Mouse (Mus musculus): ENCODE measurements around the gene Gla. TPM values are rescaled to one million over a fixed set of nuclear protein-coding genes. Genes with fewer than 3 reads are reported as not detected.

Gene Gla
- total RNA-seq (2015) (16.3 and 21.0 TPM in 2 replicates), total RNA-seq (2017) (19.6 and 23.2 TPM in 2 replicates)

GRCm38 (mm10) chrX:134600659-134601379 lies at the start of gene Gla, which contains the start of gene Hnrnph2:
TSS of gene Gla (minus strand) at chrX:134601125.
TSS of gene Hnrnph2 (plus strand) at chrX:134601179.
- peak; percentile 84 for ATAC-seq (replicated peaks; ENCODE audit: poor library complexity)

GRCm38 (mm10) chrX:134648031-134648692 lies 47.2 kb upstream of the Gla start:
- peak; percentile 89 for ATAC-seq (replicated peaks; ENCODE audit: poor library complexity)

GRCm38 (mm10) chrX:134647421-134647820 lies 46.5 kb upstream of the Gla start:
- no peak for ATAC-seq (replicated peaks; ENCODE audit: poor library complexity)

GRCm38 (mm10) chrX:134646338-134646737 lies 45.4 kb upstream of the Gla start:
- ATAC-seq (replicated peaks; ENCODE audit: poor library complexity), result peak; percentile 26; the same call in 1 of the 2 replicates

GRCm38 (mm10) chrX:134641000-134641760 lies 40.3 kb upstream of the Gla start:
- peak; percentile 98 for ATAC-seq (replicated peaks; ENCODE audit: poor library complexity)

GRCm38 (mm10) chrX:134635860-134636259 lies 34.9 kb upstream of the Gla start:
- ATAC-seq (replicated peaks; ENCODE audit: poor library complexity), result no peak

DNA sequence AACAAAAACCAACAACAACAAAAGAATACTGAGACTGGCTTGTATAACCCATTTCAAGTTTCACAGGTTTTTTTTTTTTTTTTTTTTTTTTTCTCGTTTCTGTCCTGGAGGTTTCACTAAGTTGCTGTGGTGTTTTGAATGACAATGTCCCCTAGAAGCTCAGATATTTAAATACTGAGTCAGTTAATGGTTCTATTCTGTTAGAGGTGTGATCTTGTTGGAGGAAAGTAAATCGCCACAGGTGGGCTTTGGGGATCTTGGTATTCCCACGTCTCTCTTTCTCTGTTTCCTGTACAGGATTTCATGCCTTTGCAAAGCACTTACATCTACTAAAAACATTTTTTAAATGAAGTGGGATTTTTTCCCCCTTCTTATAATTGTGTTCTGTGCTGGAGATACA lies 34.2 kb upstream of the Gla start:
- no peak for ATAC-seq (replicated peaks; ENCODE audit: poor library complexity)

DNA sequence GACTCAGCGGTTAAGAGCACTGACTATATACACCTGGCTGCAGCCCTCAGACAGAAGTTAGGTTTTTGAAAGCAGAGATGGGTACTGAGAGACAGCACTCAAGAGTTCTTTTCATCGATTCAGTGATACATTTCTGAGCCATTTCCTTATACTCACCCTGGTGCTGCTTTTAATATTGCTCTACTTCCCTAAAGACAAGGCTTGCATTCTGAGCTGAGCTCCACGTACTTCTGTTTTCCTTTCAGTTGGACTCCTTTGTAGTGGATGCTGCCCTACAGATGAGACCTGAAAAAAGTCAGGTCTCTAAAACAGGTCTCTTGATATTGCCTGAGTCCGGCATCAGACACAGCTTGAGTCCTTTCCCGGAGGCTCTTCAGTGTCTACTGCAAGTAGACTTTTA lies 31.8 kb upstream of the Gla start:
- ATAC-seq (replicated peaks; ENCODE audit: poor library complexity), result peak; percentile 65

GRCm38 (mm10) chrX:134628200-134628599 lies 27.3 kb upstream of the Gla start:
- ATAC-seq (replicated peaks; ENCODE audit: poor library complexity), result no peak

- ATAC-seq (replicated peaks; ENCODE audit: poor library complexity), result no peak
Observed at GRCm38 (mm10) chrX:134623350-134623749, 22.4 kb upstream of the Gla start.

- no peak for ATAC-seq (replicated peaks; ENCODE audit: poor library complexity)
Observed at GRCm38 (mm10) chrX:134621685-134622084, 20.8 kb upstream of the Gla start.

DNA sequence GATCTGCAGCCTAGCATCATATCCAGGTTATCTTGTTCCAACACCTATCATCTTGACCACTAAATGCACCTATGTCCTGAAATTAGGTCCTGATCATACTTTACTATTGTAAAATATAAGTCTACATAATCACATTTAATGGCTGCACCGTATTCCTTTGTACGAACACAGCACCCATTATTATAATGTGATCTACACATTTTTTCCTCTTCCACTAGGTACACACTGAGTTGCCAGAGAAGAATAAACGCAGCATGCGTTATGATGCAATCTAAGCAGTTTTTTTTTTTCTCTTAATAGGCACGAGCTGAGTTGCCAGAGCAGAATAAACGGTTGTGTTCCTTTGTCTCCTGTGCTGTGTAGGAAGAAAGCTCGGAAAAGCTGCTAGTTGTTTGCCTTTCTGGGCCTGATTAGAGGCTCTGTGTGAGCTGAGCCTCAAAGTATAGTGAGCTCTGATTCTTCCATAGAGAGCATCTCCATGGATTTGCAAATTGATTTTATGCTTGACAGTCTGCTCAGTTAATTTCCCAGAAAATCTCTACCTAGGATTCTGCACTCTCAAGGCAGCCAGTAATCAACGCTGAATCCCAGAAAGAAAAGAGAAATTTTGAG lies 19.4 kb upstream of the Gla start:
- no peak for ATAC-seq (replicated peaks; ENCODE audit: poor library complexity)

DNA sequence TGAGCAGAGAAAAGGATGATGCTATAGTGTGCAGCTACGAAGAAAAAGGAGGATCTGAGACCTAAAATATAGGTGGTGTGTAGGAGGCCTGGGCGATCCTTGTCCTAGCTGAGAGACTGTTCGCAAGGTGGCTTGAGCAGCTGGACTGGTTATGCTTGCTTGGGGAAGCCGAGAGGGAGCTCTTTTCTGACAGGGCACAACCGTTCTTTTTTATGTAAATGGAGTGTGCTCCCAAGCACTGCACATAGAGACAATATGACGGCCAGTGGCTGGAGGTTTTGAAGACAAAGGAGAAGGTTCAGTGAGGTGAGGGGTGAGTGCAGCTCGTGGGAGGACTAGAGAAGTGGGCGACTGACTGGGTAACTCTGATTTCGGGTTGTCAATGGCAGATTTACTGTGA lies 18.8 kb upstream of the Gla start:
- no peak for ATAC-seq (replicated peaks; ENCODE audit: poor library complexity)

GRCm38 (mm10) chrX:134614306-134614705 lies 13.4 kb upstream of the Gla start:
- no peak for ATAC-seq (replicated peaks; ENCODE audit: poor library complexity)

GRCm38 (mm10) chrX:134612285-134612959 lies 11.5 kb upstream of the Gla start:
- ATAC-seq (replicated peaks; ENCODE audit: poor library complexity), result peak; percentile 87

DNA sequence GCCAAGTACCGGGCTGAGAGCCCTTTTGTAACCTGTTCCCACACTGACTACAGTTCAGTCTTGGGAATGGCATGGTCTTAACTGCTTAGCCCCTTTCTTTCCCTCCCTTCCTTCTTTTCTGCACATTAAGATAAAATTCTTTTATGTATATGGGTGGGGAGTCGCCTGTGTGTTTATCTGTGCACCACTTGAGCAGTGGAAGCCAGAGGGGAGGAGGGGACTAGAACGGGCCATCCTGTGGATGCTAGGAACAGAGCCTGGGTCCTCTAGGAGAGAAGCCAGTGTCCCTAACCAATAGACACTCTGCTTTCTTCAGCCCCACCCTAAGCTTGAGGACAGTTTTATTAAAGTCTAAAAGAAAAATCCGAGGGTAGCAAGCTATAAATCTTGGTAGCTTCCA lies 10.1 kb upstream of the Gla start:
- 0 out of 2 replicates have a peak, but pooled peaks have one; percentile 21 for ATAC-seq (replicated peaks; ENCODE audit: poor library complexity)

DNA sequence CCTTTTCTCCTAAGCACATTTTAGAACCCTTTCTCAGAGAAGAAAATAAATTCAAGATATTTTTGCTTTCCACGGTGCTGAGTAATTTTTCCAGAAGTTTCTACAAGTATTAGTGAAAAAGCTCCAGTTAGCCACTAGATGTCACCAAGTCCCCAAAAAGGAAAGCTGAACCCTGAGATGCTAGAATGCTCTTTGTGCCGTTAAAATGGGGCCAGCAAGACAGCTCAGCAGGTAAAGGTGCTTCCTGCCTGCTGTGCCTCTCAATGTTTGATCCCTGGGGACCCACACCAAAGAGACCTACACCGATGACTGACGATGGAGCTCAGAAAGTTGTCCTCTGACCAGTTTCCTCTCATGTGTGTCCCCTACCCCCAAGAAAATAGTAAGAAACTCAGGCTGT lies 8.5 kb upstream of the Gla start:
- peak; percentile 57 for ATAC-seq (replicated peaks; ENCODE audit: poor library complexity)

- peak; percentile 49 for ATAC-seq (replicated peaks; ENCODE audit: poor library complexity)
Observed at GRCm38 (mm10) chrX:134601380-134602120, 625 bp upstream of the Gla start.

DNA sequence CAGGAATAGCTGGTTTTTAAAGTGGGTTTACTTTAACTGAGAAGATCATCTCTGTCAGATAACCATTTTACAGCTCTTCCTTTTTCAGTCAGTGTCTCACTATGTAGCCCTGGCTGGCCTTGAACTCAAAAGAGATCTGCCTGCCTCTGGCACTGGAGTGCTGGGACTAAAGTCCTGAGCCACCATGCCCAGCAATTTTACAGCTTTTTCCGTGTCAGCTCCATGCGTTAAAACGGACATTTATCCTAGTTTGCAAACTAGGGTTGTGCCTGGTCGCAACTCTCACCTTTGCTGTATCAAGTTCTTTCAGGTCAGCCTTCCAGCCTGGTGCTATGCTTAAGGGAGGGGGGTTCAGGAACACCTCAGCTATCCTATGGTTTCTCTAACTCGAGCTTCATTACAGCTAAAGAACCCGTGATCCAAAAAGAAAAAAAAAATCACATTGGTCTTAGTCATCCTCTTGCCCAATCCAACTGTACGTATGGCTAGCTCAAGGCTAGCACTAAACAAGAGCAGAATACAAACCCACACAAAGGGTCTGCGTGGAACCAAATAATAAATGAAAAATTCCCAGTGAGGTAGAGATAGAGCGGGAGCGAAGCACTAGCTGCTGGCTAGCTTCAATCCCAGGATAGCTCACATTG lies 881 bp downstream of the Gla start:
- peak; percentile 32 for ATAC-seq (replicated peaks; ENCODE audit: poor library complexity)
